Mouse (Mus musculus) lung, postnatal 0 days (tissue): ENCODE measurements around the gene Bcl11b.

Source experiments
- CTCF ChIP-seq: IDR thresholded peaks from 2 replicates; pipeline ENCODE4 v1.5.1; 2016; ENCODE audit warnings: antibody characterized with exemption, mild to moderate bottlenecking
- EP300 ChIP-seq: IDR thresholded peaks from 2 replicates; pipeline ENCODE4 v1.6.1; 2016; ENCODE audit warnings: antibody characterized with exemption, mild to moderate bottlenecking, control low read depth

GRCm38 (mm10) chr12:107949416-107949815 is 54.0 kb downstream of the Bcl11b start:
- TF ChIP-seq EP300 (no peak), CTCF (no peak)
